Mouse (Mus musculus) cortical plate, adult 2 months (tissue): ENCODE measurements around the gene Myh10.

Source experiments
- CTCF ChIP-seq: fragments of 200-500 bp; IDR thresholded peaks from 2 replicates; pipeline ENCODE4 v1.5.1; 2011; ENCODE audit warnings: mild to moderate bottlenecking, control low read depth, low read length; ENCODE audit not compliant: insufficient read depth; ENCODE audit errors: extremely low read depth
- POLR2A ChIP-seq: fragments of 200-500 bp; IDR thresholded peaks from 2 replicates; pipeline ENCODE4 v1.6.1; 2011; ENCODE audit warnings: mild to moderate bottlenecking, low read length, control low read depth; ENCODE audit not compliant: insufficient read depth; ENCODE audit errors: extremely low read depth

- TF ChIP-seq CTCF (no peak), POLR2A (no peak)
These were observed 26.0 kb upstream of the Myh10 start for GRCm38 (mm10) chr11:68665331-68665730.
